Mouse (Mus musculus) stomach, postnatal 0 days (tissue): ENCODE data around the gene Cpa4.

Experiments used
- CTCF ChIP-seq: IDR thresholded peaks from 2 replicates; pipeline ENCODE4 v1.5.1; 2016; ENCODE audit warnings: antibody characterized with exemption, low read depth, mild to moderate bottlenecking, moderate library complexity
- EP300 ChIP-seq: optimal IDR thresholded peaks from 2 replicates; pipeline ENCODE3; 2016; ENCODE audit warnings: antibody characterized with exemption

DNA sequence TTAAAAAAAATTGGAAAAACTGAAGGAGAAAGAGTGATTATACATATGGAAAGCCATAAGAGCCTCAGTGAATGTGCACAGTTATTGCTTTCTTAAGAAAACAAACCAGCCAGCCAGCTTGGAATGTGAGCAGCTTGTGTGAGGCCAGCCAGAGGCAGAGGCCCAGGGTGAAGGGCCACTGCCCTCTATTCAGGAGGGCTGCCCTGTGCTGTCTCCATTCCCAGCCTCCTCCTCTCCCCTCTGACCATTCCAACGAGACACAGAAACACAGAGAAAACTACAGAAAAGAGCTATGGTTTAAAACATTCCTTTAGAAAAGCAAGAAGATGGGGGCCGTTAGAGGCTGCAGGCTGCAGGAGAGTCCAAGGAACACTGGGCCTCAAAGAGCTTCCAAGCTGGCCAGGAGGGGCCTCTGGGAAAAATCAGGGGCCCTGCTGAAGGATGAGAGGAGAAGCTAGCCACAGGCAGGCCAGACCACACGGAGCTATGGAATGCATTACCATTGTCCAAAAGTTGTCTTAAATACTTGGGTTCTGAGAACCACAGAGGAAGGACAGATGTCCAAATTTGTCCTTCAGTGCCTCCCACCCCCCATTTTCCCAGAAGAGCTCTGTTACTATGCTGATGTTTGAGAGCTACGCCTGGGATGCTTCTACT, 68.1 kb downstream of the Cpa4 start:
- no peak for TF ChIP-seq CTCF
- no peak for TF ChIP-seq EP300
